Mouse (Mus musculus) neural tube, embryonic 12.5 days (tissue): ENCODE results near the gene Tyrobp. TPM values are rescaled to one million over a fixed set of nuclear protein-coding genes. Genes with fewer than 3 reads are reported as not detected.

Experiments
- ATAC-seq: fragments of 200-750 bp; cut with Nextera tagmentation; 2 replicates; pipeline ENCODE4 v1.8.0; 2017; ENCODE audit warnings: low read depth, mild to moderate bottlenecking, moderate TSS enrichment, moderate library complexity; ENCODE audit not compliant: low FRiP score
- H3K27ac ChIP-seq: fragments of 300-500 bp; sonication (generic); 2 replicates; pipeline ENCODE4 v1.5.1; 2016
- H3K27me3 ChIP-seq: fragments of 300-500 bp; sonication (generic); replicated peaks from 2 replicates; pipeline ENCODE4 v1.6.1; 2016; ENCODE audit warnings: mild to moderate bottlenecking
- H3K36me3 ChIP-seq: fragments of 300-500 bp; sonication (generic); 2 replicates; pipeline ENCODE4 v1.6.1; 2016; ENCODE audit warnings: mild to moderate bottlenecking
- H3K4me1 ChIP-seq: fragments of 300-500 bp; sonication (generic); 2 replicates; pipeline ENCODE4 v1.6.1; 2016
- H3K4me2 ChIP-seq: fragments of 300-500 bp; sonication (generic); replicated peaks from 2 replicates; pipeline ENCODE4 v1.6.1; 2016; ENCODE audit warnings: mild to moderate bottlenecking
- H3K4me3 ChIP-seq: fragments of 300-500 bp; sonication (generic); 2 replicates; pipeline ENCODE4 v1.5.1; 2016
- H3K9ac ChIP-seq: fragments of 300-500 bp; sonication (generic); 2 replicates; pipeline ENCODE4 v1.6.1; 2016; ENCODE audit warnings: mild to moderate bottlenecking
- H3K9me3 ChIP-seq: fragments of 300-500 bp; sonication (generic); 2 replicates; pipeline ENCODE4 v1.6.1; 2016; ENCODE audit warnings: mild to moderate bottlenecking
- WGBS: fragments of 180-500 bp; shearing (Covaris S2); methylation state at CpG from one replicate; pipeline ENCODE4 v1.1.7; 2016; 5-methylcytosine and 5-hydroxymethylcytosine counted together
- polyA plus RNA-seq: library from polyadenylated mRNA; unstranded; fragments of >200 nt; fragmentation: Nextera tagmentation; extraction: Ambion mirVana; gene quantifications from 2 replicates; pipeline ENCODE4 v1.2.1, GENCODE M21; 2016

The Tyrobp gene
- polyA plus RNA-seq, 1 experiment from 2014 or later = 22.6 TPM

DNA sequence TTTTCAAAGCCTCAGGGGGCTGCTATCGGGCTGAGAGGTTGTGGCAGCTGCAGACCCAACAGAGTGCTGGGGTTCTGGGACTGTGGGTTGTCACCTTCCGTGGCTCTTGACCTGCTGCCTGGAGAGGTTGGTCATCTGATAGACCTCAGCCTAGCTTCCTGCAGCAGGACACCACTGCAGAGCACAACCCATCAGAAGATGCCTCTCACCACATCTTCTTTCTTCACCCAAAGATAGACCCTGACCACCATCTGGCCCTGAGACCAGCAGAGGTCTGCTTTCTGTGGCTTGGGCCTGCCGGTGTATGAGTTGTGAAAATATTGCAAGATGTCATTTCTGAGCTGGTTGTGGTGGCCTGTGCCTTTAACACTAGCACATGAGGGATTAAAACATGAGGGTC, 2.5 kb upstream of the Tyrobp start:
- Histone ChIP-seq H3K27ac (no peak overlapping the region), H3K9ac (no peak overlapping the region), H3K9me3 (no peaks in the 10 kb centered on the region), H3K36me3 (no peaks in the 10 kb centered on the region), H3K4me3 (no peak overlapping the region), H3K27me3 (no peaks in the 10 kb centered on the region), H3K4me2 (no peak overlapping the region), H3K4me1 (no peaks in the 10 kb centered on the region)
- WGBS = 75% methylated on average over 3 of the region's 3 CpGs
- ATAC-seq = no peak

DNA sequence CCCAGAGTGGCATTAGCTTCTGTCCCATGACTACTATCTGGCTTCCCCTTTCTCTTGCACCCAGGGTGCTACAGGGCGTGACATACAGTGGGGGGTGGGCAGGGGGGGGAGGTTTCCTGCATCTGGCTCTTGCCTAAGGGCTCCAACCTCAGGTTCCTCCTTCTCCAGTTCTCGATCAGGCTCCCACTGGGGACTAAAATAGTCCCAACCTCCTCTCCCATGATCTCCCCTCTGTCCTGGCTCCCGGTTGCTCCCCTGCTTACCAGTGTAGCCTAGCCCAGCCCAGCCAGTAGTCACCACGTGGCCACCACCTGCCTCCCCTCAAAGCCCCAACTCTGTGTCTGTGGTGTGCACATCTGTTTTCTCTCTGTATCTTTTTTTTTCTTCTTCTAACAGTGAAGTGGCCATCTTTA, 819 bp upstream of the Tyrobp start:
- H3K36me3 ChIP-seq = no peaks in the 10 kb centered on the region
- 63% methylated on average over 4 of the region's 4 CpGs for WGBS
- H3K4me1 ChIP-seq = no peaks in the 10 kb centered on the region
- no peaks in the 10 kb centered on the region for H3K9me3 ChIP-seq
- no peak overlapping the region for H3K4me2 ChIP-seq
- no peak overlapping the region for H3K27ac ChIP-seq
- no peak overlapping the region for H3K4me3 ChIP-seq
- ATAC-seq = no peak
- H3K27me3 ChIP-seq = no peaks in the 10 kb centered on the region
- no peak overlapping the region for H3K9ac ChIP-seq

DNA sequence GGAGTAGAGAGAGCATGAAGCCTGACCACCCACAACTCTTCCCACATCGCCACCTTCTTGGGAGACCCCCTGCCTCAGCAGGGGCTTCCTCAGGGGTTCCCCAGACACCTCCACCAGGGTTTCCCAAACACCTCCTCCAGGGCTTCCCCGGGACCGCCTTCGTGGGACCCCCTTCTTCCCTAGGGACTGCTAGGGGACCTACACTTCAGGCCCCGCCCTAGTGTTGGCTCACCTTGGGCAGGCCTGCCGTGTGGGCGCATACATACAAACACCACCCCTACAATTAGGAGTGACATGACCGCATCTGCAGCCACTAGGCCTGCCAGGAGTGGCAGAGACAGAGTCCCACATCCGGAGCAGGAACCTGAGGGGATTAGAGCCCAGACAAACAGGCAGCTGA, 4.3 kb downstream of the Tyrobp start:
- no peaks in the 10 kb centered on the region for H3K9me3 ChIP-seq
- H3K36me3 ChIP-seq = no peaks in the 10 kb centered on the region
- H3K4me3 ChIP-seq = no peak overlapping the region
- WGBS = 80% methylated on average over 9 of the region's 9 CpGs
- ATAC-seq = no peak
- peaks cover 7% of the 10 kb centered on the region for H3K4me1 ChIP-seq
- H3K4me2 ChIP-seq = no peak overlapping the region
- H3K9ac ChIP-seq = no peak overlapping the region
- H3K27me3 ChIP-seq = peaks cover 9% of the 10 kb centered on the region; the same call in 1 of the 2 replicates
- no peak overlapping the region for H3K27ac ChIP-seq

DNA sequence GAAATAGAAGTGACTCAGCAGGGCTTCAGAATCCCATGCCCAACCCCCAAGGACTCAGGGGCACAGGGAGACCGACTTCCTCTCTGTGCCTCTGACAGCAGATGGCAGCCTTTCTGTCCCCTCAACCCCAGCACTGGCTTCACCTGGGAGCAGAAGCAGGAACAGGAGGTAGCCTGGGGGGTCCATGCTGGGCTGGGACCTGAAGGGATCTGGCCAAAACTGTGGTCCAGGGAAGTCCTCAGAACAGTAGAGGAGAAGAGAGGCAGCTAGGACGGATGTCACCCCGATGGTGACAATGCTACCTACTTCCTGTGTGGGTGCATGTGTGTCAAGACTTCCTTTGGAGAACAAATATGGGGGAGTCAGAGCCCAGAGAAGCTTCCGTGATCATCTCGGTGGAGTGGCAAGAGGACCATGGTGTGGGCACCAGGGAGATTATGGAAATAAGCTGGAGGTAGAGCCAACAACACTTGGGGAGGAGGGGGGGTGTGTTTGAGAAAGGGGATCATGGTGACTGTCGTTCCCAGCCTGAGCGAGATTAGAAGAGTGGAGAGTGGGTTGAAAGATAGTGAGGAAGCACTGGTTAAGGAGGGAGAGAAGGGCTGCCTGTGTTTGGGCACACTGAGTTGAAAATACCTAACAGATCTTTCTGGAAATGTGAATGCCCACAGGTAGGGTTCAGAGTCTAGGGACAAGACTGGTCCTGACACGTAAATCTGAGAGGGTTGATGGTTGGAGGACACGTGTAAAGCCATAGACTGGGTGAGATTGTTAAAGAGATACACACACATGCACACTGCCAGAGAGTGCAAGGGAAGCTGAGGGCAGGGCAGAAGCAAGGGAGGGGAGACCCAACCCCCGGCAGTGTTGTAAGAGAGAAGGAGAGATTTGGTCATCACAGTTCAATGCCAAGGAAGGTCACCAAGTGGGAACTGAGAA, 6.3 kb downstream of the Tyrobp start, which contains the start of gene Hcst:
Hcst (minus strand) TSS at position 294 of the 939 bp plus-strand sequence.
- Histone ChIP-seq H3K4me2 (no peak within 1 kb of the TSS), H3K4me3 (no peak within 1 kb of the TSS), H3K27me3 (peaks cover 9% of the 10 kb centered on the region; the same call in 1 of the 2 replicates), H3K9me3 (no peaks in the 10 kb centered on the region), H3K4me1 (peaks cover 14% of the 10 kb centered on the region), H3K27ac (no peak within 1 kb of the TSS), H3K9ac (no peak within 1 kb of the TSS), H3K36me3 (no peaks in the 10 kb centered on the region)
- no peak for ATAC-seq
- 72% methylated on average over 10 of the region's 10 CpGs for WGBS

DNA sequence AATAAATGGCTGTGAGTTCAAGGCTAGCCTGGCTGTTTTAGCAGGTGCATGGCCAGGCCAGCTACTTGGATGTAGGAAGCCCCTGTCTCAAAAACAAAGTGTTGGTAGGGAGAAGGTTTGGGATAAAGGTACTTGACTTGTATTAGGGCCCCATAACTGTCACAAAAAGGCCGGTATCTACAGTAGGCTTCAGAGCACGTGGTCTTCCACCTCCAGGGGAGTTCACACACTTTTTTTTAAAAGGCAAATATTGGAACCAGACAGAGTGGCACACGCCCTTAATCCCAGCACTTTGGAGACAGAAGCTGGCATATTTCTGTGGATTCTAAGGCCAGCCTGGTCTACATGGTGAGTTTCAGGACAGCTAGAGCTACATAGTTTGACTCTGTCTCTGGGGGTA, 7.1 kb downstream of the Tyrobp start:
- no peak overlapping the region for H3K9ac ChIP-seq
- peaks cover 14% of the 10 kb centered on the region for H3K4me1 ChIP-seq
- H3K9me3 ChIP-seq = no peaks in the 10 kb centered on the region
- peaks cover 9% of the 10 kb centered on the region; the same call in 1 of the 2 replicates for H3K27me3 ChIP-seq
- no peak overlapping the region for H3K27ac ChIP-seq
- H3K4me3 ChIP-seq = no peak overlapping the region
- H3K36me3 ChIP-seq = no peaks in the 10 kb centered on the region; the same call in 1 of the 2 replicates
- ATAC-seq = no peak
- no peak overlapping the region; the same call in 1 of the 2 replicates for H3K4me2 ChIP-seq
- WGBS = 84% methylated on average over 3 of the region's 3 CpGs

DNA sequence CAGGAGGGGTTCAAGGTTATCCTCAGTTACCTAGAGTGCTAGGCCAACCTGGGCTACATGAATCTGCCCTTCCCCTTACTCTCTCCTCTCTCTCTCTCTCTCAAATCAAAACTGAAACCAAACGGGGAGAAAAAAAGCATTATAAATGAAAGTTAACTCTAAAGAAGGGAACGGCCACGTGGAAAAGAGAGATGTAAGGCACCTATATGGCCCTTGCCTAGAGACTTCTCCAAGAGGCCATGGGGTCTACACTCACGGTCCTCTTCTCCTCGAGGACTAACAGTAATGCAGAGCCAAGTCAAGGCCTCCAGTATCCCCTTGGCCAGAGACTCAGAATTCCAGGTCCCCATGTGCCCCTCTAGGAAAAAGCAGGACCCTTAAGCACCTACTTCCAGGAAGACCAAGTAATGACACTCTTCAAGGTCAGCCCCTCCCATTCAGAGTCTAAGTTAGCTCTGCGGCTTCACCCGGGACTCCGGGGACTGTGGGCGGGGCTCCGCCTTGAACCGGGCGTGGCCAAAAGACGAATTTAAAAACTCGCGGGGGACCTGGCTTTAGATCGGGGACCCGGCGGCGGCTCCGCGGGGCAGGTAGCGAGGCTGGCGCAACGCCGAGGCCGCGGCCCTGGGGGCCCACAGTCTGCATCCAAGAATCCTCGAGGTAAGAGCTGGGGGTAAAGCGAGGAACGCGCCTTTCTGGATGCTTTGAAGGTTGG, 7.8 kb downstream of the Tyrobp start, which contains the start of gene Nfkbid:
Nfkbid (plus strand) TSS at position 558 of the 715 bp plus-strand sequence.
- H3K27ac ChIP-seq = no peak within 1 kb of the TSS
- H3K4me2 ChIP-seq = peak within 1 kb of the TSS; percentile 86
- peaks cover 9% of the 10 kb centered on the region; the same call in 1 of the 2 replicates for H3K27me3 ChIP-seq
- no peaks in the 10 kb centered on the region for H3K9me3 ChIP-seq
- 0 out of 2 replicates have a peak, but pooled peaks have one; percentile 15 for ATAC-seq
- peaks cover 14% of the 10 kb centered on the region for H3K4me1 ChIP-seq
- H3K4me3 ChIP-seq = peak within 1 kb of the TSS; percentile 51
- no peaks in the 10 kb centered on the region; the same call in 1 of the 2 replicates for H3K36me3 ChIP-seq
- H3K9ac ChIP-seq = peak within 1 kb of the TSS; percentile 56
- 10% methylated on average over 31 of the region's 31 CpGs for WGBS

DNA sequence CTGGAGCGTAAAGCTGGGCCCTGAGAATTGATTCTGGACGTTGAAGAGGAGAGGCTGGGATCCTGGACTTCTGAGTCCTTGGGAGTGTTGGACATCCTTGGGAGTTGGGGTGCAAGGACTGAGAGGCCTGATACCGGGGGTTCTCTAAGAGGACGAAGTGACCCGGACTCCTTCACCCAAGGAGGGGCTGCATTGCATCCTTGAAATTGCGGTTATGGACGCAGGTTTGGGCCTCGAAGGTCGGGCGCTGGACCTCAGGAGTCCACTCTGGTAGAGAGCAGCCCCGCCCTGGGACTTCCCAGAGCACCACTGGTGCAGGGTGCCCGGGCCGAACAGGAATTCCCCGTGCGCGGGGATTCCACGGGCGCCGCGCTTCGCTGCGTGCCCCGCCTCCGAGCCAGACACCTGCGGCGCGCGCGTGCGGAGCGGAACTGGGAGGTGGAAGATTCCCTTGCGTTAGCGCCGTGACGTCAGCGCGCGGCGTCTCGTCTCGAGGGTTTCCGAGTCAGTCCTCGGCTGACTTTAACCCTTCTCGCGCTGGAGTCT, 8.4 kb downstream of the Tyrobp start:
- H3K4me2 ChIP-seq = peak overlapping the region; percentile 86
- H3K4me1 ChIP-seq = peaks cover 14% of the 10 kb centered on the region
- WGBS = under 1% methylated on average over 45 of the region's 45 CpGs
- no peak overlapping the region for H3K27ac ChIP-seq
- ATAC-seq = peak; percentile 83
- no peaks in the 10 kb centered on the region for H3K9me3 ChIP-seq
- H3K27me3 ChIP-seq = peaks cover 9% of the 10 kb centered on the region; the same call in 1 of the 2 replicates
- peak overlapping the region; percentile 51 for H3K4me3 ChIP-seq
- H3K36me3 ChIP-seq = peaks cover 2% of the 10 kb centered on the region; the same call in 1 of the 2 replicates
- H3K9ac ChIP-seq = peak overlapping the region; percentile 56

DNA sequence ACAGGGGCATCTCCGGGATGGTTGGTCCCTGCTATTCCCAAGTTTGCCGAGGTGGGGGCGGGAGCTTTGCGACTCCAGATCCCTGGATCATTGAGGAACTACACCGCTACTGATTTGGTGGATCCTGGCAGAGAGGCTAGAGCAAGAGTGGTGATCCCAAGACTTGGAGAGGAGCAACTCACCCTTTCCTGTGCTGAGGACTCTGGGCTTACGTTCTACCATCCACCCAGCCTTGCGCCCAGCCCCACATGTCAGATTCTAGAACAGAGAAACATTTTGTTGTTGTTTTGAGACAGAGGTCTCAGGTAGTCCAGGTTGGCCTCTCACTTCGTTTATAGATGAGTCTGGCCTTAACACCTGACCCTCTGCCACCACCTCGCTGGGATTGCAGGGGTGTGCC, 9.0 kb downstream of the Tyrobp start:
- peak; percentile 46 for ATAC-seq
- peak overlapping the region; percentile 86 for H3K4me2 ChIP-seq
- peaks cover 6% of the 10 kb centered on the region; the same call in 1 of the 2 replicates for H3K36me3 ChIP-seq
- no peak overlapping the region for H3K27ac ChIP-seq
- peaks cover 9% of the 10 kb centered on the region; the same call in 1 of the 2 replicates for H3K27me3 ChIP-seq
- 17% methylated on average over 9 of the region's 9 CpGs for WGBS
- H3K9me3 ChIP-seq = no peaks in the 10 kb centered on the region
- H3K4me1 ChIP-seq = peaks cover 14% of the 10 kb centered on the region
- H3K9ac ChIP-seq = peak overlapping the region; percentile 56
- peak overlapping the region; percentile 51 for H3K4me3 ChIP-seq

DNA sequence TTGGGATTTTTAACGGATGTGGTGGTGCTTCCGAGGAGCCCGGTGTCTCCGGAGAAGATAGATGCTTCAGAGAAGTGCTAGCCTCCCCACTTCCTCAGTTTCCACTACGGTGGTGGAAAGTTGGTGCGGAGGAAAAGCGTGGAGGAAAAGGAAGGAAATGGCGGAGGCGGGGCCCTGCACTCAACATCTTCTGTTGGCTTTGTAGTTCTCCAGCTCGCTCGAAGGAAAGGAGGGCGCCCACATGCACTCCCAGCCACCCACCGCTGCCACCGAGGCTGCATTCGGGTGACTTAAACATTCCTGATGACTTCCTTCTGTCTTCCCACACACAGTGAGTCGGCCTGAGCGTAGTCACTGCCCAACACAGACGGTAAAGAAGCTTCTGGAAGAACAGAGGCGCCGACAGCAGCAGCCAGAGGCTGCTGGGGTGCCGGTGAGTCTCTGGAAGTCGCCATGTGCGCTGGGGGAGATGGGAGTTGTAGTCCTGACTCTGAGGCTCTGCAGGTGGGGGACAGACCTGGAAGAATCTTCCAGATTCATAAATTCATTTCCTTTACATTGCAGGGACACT, 9.6 kb downstream of the Tyrobp start:
- H3K36me3 ChIP-seq = peaks cover 6% of the 10 kb centered on the region; the same call in 1 of the 2 replicates
- 53% methylated on average over 23 of the region's 23 CpGs for WGBS
- H3K4me1 ChIP-seq = peaks cover 14% of the 10 kb centered on the region
- H3K4me2 ChIP-seq = peak overlapping the region; percentile 86
- H3K27ac ChIP-seq = no peak overlapping the region
- H3K27me3 ChIP-seq = peaks cover 9% of the 10 kb centered on the region; the same call in 1 of the 2 replicates
- no peak for ATAC-seq
- H3K9me3 ChIP-seq = no peaks in the 10 kb centered on the region
- H3K9ac ChIP-seq = peak overlapping the region; percentile 56
- H3K4me3 ChIP-seq = peak overlapping the region; percentile 51

DNA sequence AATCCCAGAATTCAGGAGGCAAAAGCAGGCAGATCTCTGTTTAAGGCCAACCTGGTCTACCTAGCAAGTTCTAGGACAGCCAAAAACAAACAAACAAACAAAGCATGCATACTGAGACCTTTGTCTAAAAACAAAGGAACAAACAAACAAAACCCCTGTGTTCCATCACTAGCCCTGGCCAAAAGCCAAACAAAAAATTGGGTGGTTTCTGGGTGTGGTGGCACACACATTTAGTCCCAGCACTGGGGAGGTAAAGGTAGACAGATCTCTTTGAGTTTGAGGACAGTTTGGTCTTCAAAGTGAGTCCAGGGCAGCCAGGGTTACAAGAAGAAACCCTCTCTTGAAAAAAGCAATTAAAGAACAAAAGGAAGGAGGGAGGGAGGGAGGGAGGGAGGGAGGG, 15.8 kb downstream of the Tyrobp start:
- Histone ChIP-seq H3K27ac (no peak overlapping the region), H3K9ac (no peak overlapping the region), H3K9me3 (no peaks in the 10 kb centered on the region), H3K4me3 (no peak overlapping the region), H3K4me2 (no peak overlapping the region), H3K27me3 (no peaks in the 10 kb centered on the region), H3K36me3 (peaks cover 10% of the 10 kb centered on the region; the same call in 1 of the 2 replicates), H3K4me1 (no peaks in the 10 kb centered on the region)
- no peak for ATAC-seq

DNA sequence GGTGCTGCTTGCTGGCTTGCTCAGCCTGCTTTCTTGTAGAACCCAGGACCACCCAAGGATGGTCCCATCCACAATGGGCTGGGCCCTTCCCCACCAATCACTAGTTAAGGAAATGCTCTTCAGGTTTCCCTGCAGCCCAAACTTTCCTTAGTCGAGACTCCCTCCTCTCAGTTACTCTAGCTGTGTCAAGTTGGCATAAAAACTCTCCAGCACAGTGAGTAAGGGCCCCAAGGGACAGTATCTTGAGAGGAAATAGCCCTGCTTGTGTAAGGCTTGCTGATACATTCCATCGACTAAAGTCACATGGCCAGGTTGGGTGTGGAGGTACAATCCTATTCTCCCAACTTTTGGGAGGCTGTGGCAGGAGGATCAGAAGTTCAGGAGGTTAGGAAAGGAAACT, 16.6 kb downstream of the Tyrobp start:
- Histone ChIP-seq H3K4me1 (no peaks in the 10 kb centered on the region), H3K27ac (no peak overlapping the region), H3K36me3 (peaks cover 18% of the 10 kb centered on the region; the same call in 1 of the 2 replicates), H3K4me3 (no peak overlapping the region), H3K9me3 (no peaks in the 10 kb centered on the region), H3K9ac (no peak overlapping the region), H3K27me3 (no peaks in the 10 kb centered on the region), H3K4me2 (no peak overlapping the region)
- WGBS = 59% methylated on average over 2 of the region's 2 CpGs
- ATAC-seq = no peak
